Mouse (Mus musculus): ENCODE results near the gene Crlf1.

The Crlf1 gene

GRCm38 (mm10) chr8:70522592-70523403, 29.8 kb downstream of the Crlf1 start:
- DNase-seq (ENCODE audit: low read depth, low spot score) = peak; percentile 96

DNA sequence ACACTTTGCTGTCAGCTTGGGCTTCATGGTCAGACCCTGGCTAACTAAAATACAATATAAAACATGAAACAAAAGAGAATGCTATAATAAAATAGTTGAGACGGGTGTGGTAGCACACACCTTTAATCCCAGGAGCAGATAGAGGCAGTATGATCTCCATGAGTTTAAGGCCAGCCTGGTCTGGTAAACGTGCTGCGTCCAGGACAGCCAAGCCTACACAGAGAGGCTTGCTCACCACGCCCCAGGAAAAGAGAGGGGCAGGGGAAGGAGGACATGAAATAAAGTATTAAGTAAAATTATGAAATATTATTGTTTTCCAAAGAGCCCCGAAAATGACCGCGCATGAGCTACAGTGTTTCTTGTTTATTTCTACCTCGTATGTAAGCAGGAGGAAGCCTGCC, 34.2 kb downstream of the Crlf1 start:
- DNase-seq (ENCODE audit: low read depth, low spot score) = no peak

- DNase-seq (ENCODE audit: low read depth, low spot score) = peak; percentile 92
Observed at GRCm38 (mm10) chr8:70527512-70528181, 34.7 kb downstream of the Crlf1 start, which contains the start of the genes Fkbp8 and Kxd1. Gene Fkbp8, plus strand, starts transcription at chr8:70527724. Gene Kxd1, minus strand, starts transcription at chr8:70527956.

GRCm38 (mm10) chr8:70528182-70528797, 35.3 kb downstream of the Crlf1 start:
- no peak for DNase-seq (ENCODE audit: low read depth, low spot score)

GRCm38 (mm10) chr8:70529299-70529698, 36.3 kb downstream of the Crlf1 start:
- no peak for DNase-seq (ENCODE audit: low read depth, low spot score)

- DNase-seq (ENCODE audit: low read depth, low spot score) = no peak
Observed at GRCm38 (mm10) chr8:70529741-70530161, 36.8 kb downstream of the Crlf1 start.

- DNase-seq (ENCODE audit: low read depth, low spot score) = no peak
Observed at GRCm38 (mm10) chr8:70530314-70530713, 37.4 kb downstream of the Crlf1 start.

DNA sequence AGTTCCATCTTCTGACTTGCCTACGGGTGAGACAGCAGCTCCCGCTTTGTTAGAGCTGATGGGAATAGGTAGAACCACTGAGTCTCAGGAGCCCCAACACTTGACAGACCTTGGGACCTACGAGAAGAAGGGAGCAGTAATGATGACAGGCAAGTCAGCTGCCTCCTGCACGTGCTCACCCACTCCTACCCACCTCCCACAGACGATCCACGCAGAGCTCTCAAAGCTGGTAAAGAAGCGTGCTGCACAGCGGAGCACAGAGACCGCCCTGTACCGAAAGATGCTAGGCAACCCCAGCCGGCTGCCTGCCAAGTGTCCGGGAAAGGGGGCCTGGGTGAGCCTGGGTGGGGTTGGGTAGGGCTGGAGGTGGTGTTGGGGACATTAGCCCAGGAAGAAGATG, 41.3 kb downstream of the Crlf1 start:
- no peak for DNase-seq (ENCODE audit: low read depth, low spot score)

- no peak for DNase-seq (ENCODE audit: low read depth, low spot score)
Observed at GRCm38 (mm10) chr8:70535221-70535620, 42.3 kb downstream of the Crlf1 start.

DNA sequence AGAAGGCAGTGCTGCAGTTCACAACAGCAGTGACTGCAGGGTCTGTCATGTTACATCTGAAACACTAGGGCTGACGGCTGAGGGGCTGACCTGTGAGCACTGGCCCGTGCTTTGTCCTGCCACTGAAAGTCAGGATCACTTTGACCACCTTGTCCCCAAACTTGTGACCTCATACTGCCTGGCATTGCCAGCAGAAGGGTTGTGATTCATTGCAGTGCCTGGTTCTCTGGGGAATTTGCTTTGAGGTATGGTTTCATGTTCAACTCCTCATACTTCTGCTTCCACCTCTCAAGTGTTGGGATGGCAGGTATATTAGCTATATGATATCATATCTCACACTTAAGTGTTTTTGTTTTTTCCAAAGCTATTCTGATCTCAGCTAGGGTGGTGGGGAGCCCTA, 42.7 kb downstream of the Crlf1 start:
- no peak for DNase-seq (ENCODE audit: low read depth, low spot score)

DNA sequence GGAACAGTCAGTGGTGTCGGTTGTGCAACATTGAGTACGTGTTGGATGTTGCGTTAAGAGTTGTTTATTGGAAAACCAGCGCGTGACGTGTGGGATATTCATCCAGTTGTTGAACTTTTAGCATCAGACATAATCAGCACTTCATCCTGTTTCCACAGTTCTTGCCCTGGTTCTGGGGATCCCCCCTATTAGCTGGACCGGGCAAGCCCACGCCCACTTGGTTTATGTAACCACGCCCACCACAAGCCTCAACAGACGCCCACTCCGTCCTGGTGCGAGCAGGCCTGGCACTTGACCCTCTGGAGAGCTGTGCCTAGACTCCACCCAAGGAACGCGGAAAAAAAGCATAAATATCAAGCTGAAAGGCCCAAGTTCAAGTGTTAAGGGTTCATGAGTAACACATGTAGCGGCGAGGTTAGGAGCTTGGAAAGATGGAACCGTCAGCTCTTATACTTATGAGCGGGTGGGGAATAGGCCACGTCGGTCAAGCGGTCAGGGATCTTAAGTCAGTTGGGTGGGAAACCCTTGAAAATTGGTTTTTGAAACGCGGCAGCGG, 45.1 kb downstream of the Crlf1 start:
- DNase-seq (ENCODE audit: low read depth, low spot score) = peak; percentile 14

DNA sequence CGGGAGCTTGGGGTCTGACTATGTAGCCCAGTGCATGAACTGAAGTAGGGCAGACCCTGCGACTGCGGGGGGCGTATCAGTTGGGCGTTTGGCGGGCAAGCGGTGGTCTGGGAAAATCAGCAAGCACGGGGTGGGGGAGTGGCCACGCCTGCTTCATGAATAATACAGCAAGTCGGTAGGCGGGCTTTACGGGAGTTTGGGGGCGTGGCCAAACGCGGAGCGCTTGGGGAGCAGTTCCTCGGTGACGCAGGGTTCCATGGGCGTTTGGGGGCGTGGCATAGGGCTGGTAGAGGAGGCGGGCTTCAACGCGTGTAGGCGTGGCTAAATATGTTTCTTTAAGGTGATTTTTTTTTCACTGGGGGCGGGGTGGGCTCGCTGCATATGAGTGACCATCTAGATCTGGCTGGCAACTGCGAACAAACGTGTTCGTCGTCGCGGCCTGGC, 45.7 kb downstream of the Crlf1 start:
- DNase-seq (ENCODE audit: low read depth, low spot score) = peak; percentile 99

- DNase-seq (ENCODE audit: low read depth, low spot score) = peak; percentile 100
Observed at GRCm38 (mm10) chr8:70539077-70539813, 46.3 kb downstream of the Crlf1 start, which contains the start of gene Ell. Gene Ell, plus strand, starts transcription at chr8:70539457.

GRCm38 (mm10) chr8:70540013-70540506, 47.1 kb downstream of the Crlf1 start:
- no peak for DNase-seq (ENCODE audit: low read depth, low spot score)

- DNase-seq (ENCODE audit: low read depth, low spot score) = no peak
Observed at GRCm38 (mm10) chr8:70540507-70541071, 47.6 kb downstream of the Crlf1 start.

GRCm38 (mm10) chr8:70541081-70541480, 48.1 kb downstream of the Crlf1 start:
- no peak for DNase-seq (ENCODE audit: low read depth, low spot score)

DNA sequence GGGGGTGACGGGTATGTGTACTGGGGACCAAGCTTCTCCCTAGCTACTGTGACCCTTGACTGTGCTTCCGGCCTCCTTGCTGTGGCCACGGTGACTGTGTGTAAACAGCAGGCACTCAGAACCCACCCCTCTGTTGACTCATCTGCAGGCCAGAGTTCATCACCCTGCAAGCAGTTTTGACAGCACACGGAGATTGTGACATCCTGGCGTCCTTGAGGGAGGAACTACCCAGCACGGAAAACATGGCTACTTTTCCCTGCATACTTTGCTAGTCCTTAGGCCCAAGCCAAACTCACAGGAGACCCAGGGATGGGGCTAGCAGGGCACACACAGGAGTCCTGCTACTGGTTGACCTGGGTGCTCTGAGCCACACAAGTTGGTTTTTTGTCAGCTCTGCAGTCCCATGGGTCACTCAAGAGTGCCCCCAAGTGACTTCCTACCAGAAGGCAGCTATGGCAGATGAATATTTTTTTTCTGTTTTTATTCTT, 51.3 kb downstream of the Crlf1 start:
- DNase-seq (ENCODE audit: low read depth, low spot score) = no peak

DNA sequence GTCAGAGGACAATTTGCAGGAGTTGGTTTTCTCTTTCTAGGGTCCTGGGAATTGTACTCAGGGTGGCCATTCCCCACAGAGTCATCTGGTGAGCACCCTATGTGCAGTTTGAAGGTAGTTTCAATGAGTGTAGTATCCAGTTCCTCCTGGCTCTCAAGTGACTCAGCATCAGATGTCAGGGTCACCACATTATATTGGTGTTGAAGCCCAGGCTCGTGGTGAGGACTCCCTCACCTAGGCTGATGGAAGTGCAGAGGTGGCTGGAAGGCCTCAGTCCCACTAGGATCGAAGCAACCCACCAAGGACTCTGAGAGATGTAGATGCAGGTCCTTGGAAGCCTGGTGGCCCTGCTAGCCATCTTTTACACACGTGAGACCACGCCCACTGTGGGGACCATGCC, 53.5 kb downstream of the Crlf1 start:
- DNase-seq (ENCODE audit: low read depth, low spot score) = no peak

DNA sequence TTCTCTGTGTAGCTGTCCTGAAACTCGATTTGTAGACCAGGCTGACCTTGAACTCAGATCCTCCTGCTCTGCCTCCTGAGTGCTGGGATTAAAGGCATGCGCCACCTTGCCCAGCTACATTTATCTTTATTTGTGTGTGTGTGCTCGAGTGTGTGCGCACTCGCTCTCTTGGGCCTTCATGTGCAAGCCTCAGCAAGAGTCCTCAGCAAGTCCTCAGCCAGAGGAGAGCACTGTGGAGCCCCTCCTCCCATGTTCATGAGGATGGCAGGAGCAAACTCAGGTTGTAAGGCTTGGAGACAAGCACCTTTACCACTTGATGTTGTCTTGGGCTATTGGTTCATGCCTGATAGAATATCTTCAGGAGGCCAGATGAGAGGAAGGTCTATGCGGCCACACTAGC, 54.8 kb downstream of the Crlf1 start:
- DNase-seq (ENCODE audit: low read depth, low spot score) = no peak

DNA sequence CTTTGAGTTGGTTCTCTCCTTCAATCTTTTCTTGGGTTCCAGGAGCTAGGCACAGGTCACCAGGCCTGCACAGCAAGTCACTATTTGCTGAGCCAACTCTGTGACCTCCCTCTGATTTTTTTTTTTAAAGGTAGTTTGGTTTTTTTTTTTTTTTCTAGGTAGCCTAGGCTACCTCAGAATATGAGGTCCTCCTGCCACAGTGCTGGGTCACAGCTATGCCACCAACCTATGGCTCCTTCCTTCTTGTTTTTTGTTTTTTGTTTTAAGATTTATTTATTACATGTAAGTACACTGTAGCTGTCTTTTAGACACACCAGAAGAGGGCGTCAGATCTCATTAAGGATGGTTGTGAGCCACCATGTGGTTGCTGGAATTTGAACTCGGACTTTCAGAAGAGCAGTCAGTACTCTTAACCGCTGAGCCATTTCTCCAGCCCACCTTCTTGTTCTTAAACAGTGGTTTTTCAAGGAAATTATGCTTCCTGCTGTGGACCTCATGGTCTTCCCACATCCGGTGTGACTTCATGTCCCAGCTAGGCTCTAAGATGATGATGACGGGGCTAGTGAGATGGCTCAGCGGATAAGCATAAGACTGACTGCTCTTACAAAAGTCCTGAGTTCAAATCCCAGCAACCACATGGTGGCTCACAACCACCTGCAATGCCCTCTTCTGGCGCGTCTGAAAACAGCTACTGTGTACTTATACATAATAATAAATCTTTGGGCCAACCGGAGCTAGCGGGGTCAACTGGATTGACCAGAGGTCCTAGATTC, 56.6 kb downstream of the Crlf1 start:
- DNase-seq (ENCODE audit: low read depth, low spot score) = no peak

All from embryo, embryonic 11.5 days (tissue).